Mouse (Mus musculus): Measurements from ENCODE around the gene Tcf23. TPM values are rescaled to one million over a fixed set of nuclear protein-coding genes. Genes with fewer than 3 reads are reported as not detected.

The Tcf23 gene
- polyA plus RNA-seq (2012; rRNA removed; ENCODE audit: low replicate concordance): 0.17 and 2.4 TPM in 2 replicates

DNA sequence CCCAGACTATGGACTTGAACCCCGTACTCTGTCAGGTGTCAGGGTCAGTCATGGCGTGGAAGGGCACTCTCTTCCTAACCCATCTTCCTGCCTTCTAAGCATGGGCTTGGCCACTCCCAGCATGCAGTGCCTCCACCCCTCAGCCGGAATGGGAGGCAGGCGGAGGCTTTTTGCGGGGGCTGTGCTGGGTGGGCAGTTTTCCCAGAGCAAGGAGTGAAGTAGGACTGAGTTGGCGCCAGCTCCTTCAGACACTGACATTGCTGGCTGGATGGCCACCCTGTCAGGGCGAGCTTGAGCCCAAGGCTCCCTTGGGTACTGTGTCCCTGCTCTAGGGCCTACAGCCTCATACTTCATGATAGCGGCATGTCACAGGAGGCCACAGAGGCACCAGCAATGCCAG lies at the start of gene Tcf23:
Tcf23 (plus strand) TSS at position 247 of the 400 bp plus-strand sequence.

DNA sequence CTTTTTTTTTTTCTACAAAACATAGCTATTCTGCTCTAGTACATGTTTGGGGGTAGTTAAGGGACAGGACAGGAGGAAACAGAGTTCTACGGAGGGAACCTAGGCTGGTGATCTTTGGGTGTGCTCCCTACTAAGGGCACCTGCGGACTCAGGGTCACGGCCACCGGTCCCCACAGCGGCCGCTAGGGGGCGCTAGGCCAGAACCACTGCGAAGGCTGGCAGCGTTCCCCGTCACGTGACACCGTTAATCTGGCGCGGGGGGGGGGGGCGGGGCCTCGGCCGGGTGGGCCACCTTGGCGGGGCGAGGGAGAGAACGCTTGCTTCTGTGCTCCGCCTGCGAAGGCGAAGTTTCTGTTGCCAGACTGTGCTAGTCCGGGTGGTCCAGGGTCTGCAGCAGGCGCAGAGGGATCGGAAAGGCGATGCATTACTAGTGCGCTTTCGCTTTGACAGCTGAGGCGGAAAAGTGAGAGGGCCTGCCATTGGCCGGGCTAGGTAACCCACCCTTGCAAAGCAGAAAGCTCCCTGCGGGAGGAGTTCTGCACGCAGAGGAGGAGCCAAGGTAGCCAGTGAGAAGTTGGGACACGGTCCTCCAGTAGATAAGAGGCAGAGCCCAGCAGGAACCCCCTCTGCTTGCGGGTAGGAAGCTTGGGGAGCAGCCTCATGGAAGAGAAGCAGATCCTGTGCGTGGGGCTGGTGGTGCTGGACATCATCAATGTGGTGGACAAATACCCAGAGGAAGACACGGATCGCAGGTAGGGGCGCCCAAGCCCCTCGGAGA lies 47.0 kb upstream of the Tcf23 start, which contains the start of gene Khk:
Khk (plus strand) TSS at position 176 of the 778 bp plus-strand sequence.

DNA sequence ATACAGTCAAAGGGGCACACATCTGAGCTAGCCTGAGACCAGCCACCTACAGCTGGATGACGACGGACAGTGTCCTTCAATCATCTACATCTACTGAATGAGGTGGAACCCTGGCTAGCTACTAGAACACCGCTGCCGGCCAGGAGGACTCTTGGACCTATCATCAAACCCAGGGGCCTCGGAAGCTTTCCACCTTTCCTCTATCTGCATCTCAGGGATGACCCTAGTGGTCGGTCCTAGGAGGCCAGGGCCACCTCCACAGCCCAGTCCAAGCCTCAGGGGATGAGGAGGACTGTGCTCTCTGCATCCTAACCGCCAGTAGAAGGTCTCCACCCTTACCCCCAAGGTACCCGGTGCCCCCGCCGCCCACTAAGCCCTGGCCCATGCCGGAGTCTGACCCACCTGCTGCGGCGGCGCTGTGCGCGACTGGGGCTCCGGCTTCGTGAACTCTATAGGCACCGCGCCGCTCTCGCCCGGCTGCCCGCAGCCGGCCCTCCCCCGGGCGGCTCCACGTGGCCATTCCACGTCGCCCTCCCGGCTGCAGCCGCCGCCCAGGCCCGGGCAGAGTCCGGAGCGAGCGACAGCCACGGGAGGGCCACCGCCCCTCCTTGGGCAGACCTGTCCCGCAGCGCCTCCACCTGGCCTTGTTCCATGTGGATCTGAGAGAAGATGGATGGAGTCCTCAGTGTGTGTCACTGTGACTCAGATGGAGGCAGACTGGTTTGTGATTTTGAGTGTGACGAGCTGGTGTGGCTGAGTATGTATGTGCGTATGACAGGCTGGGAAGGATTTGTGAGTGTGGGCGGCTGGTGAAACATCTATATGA lies 23.3 kb upstream of the Tcf23 start, which contains the start of gene Cgref1:
Cgref1 (minus strand) TSS at position 636 of the 826 bp plus-strand sequence.

GRCm38 (mm10) chr5:30959966-30960501 lies 8.4 kb upstream of the Tcf23 start, which contains the start of gene Preb:
TSS of gene Preb (minus strand) at chr5:30960361.

Other genes with a start within 250 kb of the Tcf23 start
- 53.8 and 61.7 TPM in 2 replicates for gene Mapre3, start 154.0 kb upstream of the Tcf23 start, polyA plus RNA-seq (2012; rRNA removed; ENCODE audit: low replicate concordance)
- 111 and 119 TPM in 2 replicates for gene Tmem214, start 100.7 kb upstream of the Tcf23 start, polyA plus RNA-seq (2012; rRNA removed; ENCODE audit: low replicate concordance)
- 11.1 and 15.1 TPM in 2 replicates for gene Agbl5, start 80.0 kb upstream of the Tcf23 start, polyA plus RNA-seq (2012; rRNA removed; ENCODE audit: low replicate concordance)
- gene Ost4, start 60.9 kb upstream of the Tcf23 start, polyA plus RNA-seq (2012; rRNA removed; ENCODE audit: low replicate concordance): 194 and 257 TPM in 2 replicates
- gene Emilin1, start 55.3 kb upstream of the Tcf23 start, polyA plus RNA-seq (2012; rRNA removed; ENCODE audit: low replicate concordance): 56.7 and 63.1 TPM in 2 replicates
- gene Khk, start 47.2 kb upstream of the Tcf23 start, polyA plus RNA-seq (2012; rRNA removed; ENCODE audit: low replicate concordance): 381 and 1,004 TPM in 2 replicates
- gene Cgref1, start 23.1 kb upstream of the Tcf23 start, polyA plus RNA-seq (2012; rRNA removed; ENCODE audit: low replicate concordance): 856 and 917 TPM in 2 replicates
- 409 and 432 TPM in 2 replicates for gene Preb, start 8.3 kb upstream of the Tcf23 start, polyA plus RNA-seq (2012; rRNA removed; ENCODE audit: low replicate concordance)
- 39.3 and 58.7 TPM in 2 replicates for gene Atraid, start 79.7 kb downstream of the Tcf23 start, polyA plus RNA-seq (2012; rRNA removed; ENCODE audit: low replicate concordance)
- 37.3 and 46.8 TPM in 2 replicates for gene Slc5a6, start 80.3 kb downstream of the Tcf23 start, polyA plus RNA-seq (2012; rRNA removed; ENCODE audit: low replicate concordance)
- 13.4 and 20.9 TPM in 2 replicates for gene Cad, start 86.1 kb downstream of the Tcf23 start, polyA plus RNA-seq (2012; rRNA removed; ENCODE audit: low replicate concordance)
- gene Dnajc5g, start 137.6 kb downstream of the Tcf23 start, polyA plus RNA-seq (2012; rRNA removed; ENCODE audit: low replicate concordance): not detected in 2 replicates
- gene Slc30a3, start 139.6 kb downstream of the Tcf23 start, polyA plus RNA-seq (2012; rRNA removed; ENCODE audit: low replicate concordance): 0.15 and 0.69 TPM in 2 replicates
- not detected in 2 replicates for gene Trim54, start 148.1 kb downstream of the Tcf23 start, polyA plus RNA-seq (2012; rRNA removed; ENCODE audit: low replicate concordance)
- not detected in 2 replicates for gene Ucn, start 170.2 kb downstream of the Tcf23 start, polyA plus RNA-seq (2012; rRNA removed; ENCODE audit: low replicate concordance)
- 20.0 and 31.7 TPM in 2 replicates for gene Mpv17, start 185.6 kb downstream of the Tcf23 start, polyA plus RNA-seq (2012; rRNA removed; ENCODE audit: low replicate concordance)
- gene Gm29609, start 211.2 kb downstream of the Tcf23 start, polyA plus RNA-seq (2012; rRNA removed; ENCODE audit: low replicate concordance): 0.47 and 0.76 TPM in 2 replicates
- 29.7 and 31.1 TPM in 2 replicates for gene Gtf3c2, start 211.5 kb downstream of the Tcf23 start, polyA plus RNA-seq (2012; rRNA removed; ENCODE audit: low replicate concordance)
- 59.4 and 61.7 TPM in 2 replicates for gene Snx17, start 224.6 kb downstream of the Tcf23 start, polyA plus RNA-seq (2012; rRNA removed; ENCODE audit: low replicate concordance)
- 27.5 and 32.1 TPM in 2 replicates for gene Eif2b4, start 224.8 kb downstream of the Tcf23 start, polyA plus RNA-seq (2012; rRNA removed; ENCODE audit: low replicate concordance)
- 52.4 and 60.3 TPM in 2 replicates for gene Zfp513, start 233.6 kb downstream of the Tcf23 start, polyA plus RNA-seq (2012; rRNA removed; ENCODE audit: low replicate concordance)